Comparison of ENCODE assay signal across 15 mouse cellular contexts in genomic region chr17:7369401-7369800, GRCm38 (mm10). TPM values are rescaled to one million over a fixed set of nuclear protein-coding genes. Genes with fewer than 3 reads are reported as not detected.
"Had no signal": no experiment of that assay in that cellular context is flagged by ENCODE, and none has a peak within 500 bp of the region (broad histone marks: within the 10 kb centered on the region; RNA-seq: fewer than 3 reads in every experiment).

No protein-coding gene starts in this region.

RNA-seq across cellular contexts. Expression of gene Gm49630, which starts 2.4 kb away (rescaled TPM):
- total RNA-seq: gastrocnemius, adult 18-20 months; gastrocnemius, adult 8-10 months; gastrocnemius, postnatal 14 days; gastrocnemius, postnatal 36 days; heart, adult 18-20 months; heart, adult 8-10 months; heart, postnatal 10 days; heart, postnatal 25 days; heart, postnatal 4 days; layer of hippocampus, adult 2 months; layer of hippocampus, postnatal 10 days; layer of hippocampus, postnatal 25 days; left cerebral cortex, adult 2 months; left cerebral cortex, postnatal 14 days; left cerebral cortex, postnatal 36 days had no signal

RNA-seq across cellular contexts. Expression of gene Unc93a2, which starts 15.9 kb away (rescaled TPM):
- total RNA-seq: heart, adult 18-20 months; heart, adult 8-10 months; heart, postnatal 10 days; heart, postnatal 25 days; heart, postnatal 4 days; layer of hippocampus, adult 2 months; layer of hippocampus, postnatal 25 days; left cerebral cortex, adult 2 months; left cerebral cortex, postnatal 14 days; left cerebral cortex, postnatal 36 days had no signal

RNA-seq across cellular contexts. Expression of gene Ttll2, which starts 16.9 kb away (rescaled TPM):
- total RNA-seq: gastrocnemius, adult 18-20 months; gastrocnemius, adult 8-10 months; gastrocnemius, postnatal 14 days; gastrocnemius, postnatal 36 days; heart, adult 18-20 months; heart, adult 8-10 months; heart, postnatal 10 days; heart, postnatal 25 days; heart, postnatal 4 days; layer of hippocampus, adult 2 months; layer of hippocampus, postnatal 10 days; layer of hippocampus, postnatal 25 days; left cerebral cortex, adult 2 months; left cerebral cortex, postnatal 14 days; left cerebral cortex, postnatal 36 days had no signal

RNA-seq across cellular contexts. Expression of gene Tcp10a, which starts 45.0 kb away (rescaled TPM):
- total RNA-seq: gastrocnemius, adult 18-20 months; gastrocnemius, postnatal 14 days; gastrocnemius, postnatal 36 days; heart, adult 18-20 months; heart, adult 8-10 months; heart, postnatal 10 days; heart, postnatal 25 days; heart, postnatal 4 days had no signal
